Mouse (Mus musculus) liver, embryonic 13.5 days (tissue): ENCODE data around the gene 9930022D16Rik. TPM values are rescaled to one million over a fixed set of nuclear protein-coding genes. Genes with fewer than 3 reads are reported as not detected.
A peak's percentile ranks its signal among the peaks of the same experiment; 100 is the strongest.

Experiments used
- ATAC-seq: fragments of 200-750 bp; cut with Nextera tagmentation; 2 replicates; pipeline ENCODE4 v1.8.0; 2017; ENCODE audit warnings: low read depth, mild to moderate bottlenecking, moderate number of reproducible peaks, moderate library complexity
- DNase-seq: peaks from one replicate; pipeline ENCODE4 v3.0.0; 2022
- H3K27ac ChIP-seq: fragments of 300-500 bp; sonication (generic); 2 replicates; pipeline ENCODE4 v1.5.1; 2015; ENCODE audit warnings: moderate library complexity, mild to moderate bottlenecking, inconsistent platforms
- H3K27me3 ChIP-seq: fragments of 300-500 bp; sonication (generic); 2 replicates; pipeline ENCODE4 v1.6.1; 2015; ENCODE audit warnings: mild to moderate bottlenecking, inconsistent platforms
- H3K36me3 ChIP-seq: fragments of 300-500 bp; sonication (generic); 2 replicates; pipeline ENCODE4 v1.6.1; 2015; ENCODE audit warnings: mild to moderate bottlenecking, inconsistent platforms
- H3K4me1 ChIP-seq: fragments of 300-500 bp; sonication (generic); replicated peaks from 2 replicates; pipeline ENCODE4 v1.6.1; 2015; ENCODE audit warnings: inconsistent platforms
- H3K4me2 ChIP-seq: fragments of 300-500 bp; sonication (generic); 2 replicates; pipeline ENCODE4 v1.6.1; 2015; ENCODE audit warnings: inconsistent platforms, mild to moderate bottlenecking, moderate library complexity
- H3K4me3 ChIP-seq: fragments of 300-500 bp; sonication (generic); replicated peaks from 2 replicates; pipeline ENCODE4 v1.5.1; 2015; ENCODE audit warnings: mild to moderate bottlenecking, inconsistent platforms
- H3K9ac ChIP-seq: fragments of 300-500 bp; sonication (generic); 2 replicates; pipeline ENCODE4 v1.6.1; 2015; ENCODE audit warnings: mild to moderate bottlenecking, inconsistent platforms
- H3K9me3 ChIP-seq: fragments of 300-500 bp; sonication (generic); replicated peaks from 2 replicates; pipeline ENCODE4 v1.6.1; 2016; ENCODE audit warnings: inconsistent platforms
- WGBS: fragments of 180-500 bp; shearing (Covaris S2); methylation state at CpG from one replicate; pipeline ENCODE4 v1.1.7; 2015; ENCODE audit not compliant: insufficient replicate concordance; 5-methylcytosine and 5-hydroxymethylcytosine counted together
- polyA plus RNA-seq: library from polyadenylated mRNA; unstranded; fragments of >200 nt; fragmentation: Nextera tagmentation; extraction: Ambion mirVana; gene quantifications from 2 replicates; pipeline ENCODE4 v1.2.1, GENCODE M21; 2015

9930022D16Rik gene
- not detected in 2 replicates for polyA plus RNA-seq

DNA sequence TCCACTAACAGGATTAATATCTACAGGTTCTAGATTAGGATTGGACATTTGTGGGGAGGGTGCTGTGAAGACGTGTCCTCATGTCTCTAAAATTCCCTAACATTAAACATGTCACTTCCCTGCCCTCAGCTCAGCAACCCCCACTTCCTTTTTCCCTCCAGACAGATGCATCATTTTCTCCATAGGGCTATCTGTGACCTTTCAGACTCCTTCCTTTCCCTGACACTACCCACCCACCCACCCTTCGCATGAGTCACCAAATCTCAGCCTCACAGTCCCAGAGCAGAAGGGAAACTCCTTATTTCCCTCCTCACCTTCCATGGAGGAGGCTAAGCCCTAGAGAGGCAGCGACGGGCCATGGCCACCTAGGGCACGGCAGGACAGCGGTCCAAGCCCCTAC lies at the start of gene 9930022D16Rik:
TSS of gene 9930022D16Rik (plus strand) at position 301 of the 400 bp plus-strand sequence.
- H3K9ac ChIP-seq, result no peak within 1 kb of the TSS

DNA sequence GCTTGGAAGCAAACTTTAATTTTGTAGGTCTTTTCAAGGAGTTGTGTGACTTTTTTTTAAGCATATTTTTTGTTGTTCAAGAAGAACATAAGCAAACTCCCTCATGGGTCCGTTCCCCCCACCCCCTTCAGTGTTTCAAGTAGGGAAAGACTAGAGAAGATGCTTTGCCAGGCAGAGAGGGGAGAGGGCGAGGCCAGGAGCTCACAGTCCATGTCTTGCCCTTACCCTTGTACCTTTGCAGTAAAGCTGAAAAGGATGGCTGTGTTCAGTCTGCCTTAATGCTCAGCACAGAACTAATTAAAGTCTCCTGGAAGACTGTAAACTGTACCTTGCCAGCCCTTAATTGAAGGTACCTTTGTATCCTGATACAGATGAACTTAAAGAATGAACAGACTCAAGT lies 49.4 kb upstream of the 9930022D16Rik start:
- peak overlapping the region; percentile 13 for H3K27ac ChIP-seq
- ATAC-seq (no peak), DNase-seq (no peak)
- WGBS, result 50% methylated on average over 2 of the region's 2 CpGs
- no peaks in the 10 kb centered on the region for H3K27me3 ChIP-seq
- H3K9ac ChIP-seq, result peak overlapping the region; percentile 95
- H3K4me3 ChIP-seq, result peak overlapping the region; percentile 95
- peak overlapping the region; percentile 81 for H3K4me2 ChIP-seq
- peaks cover 26% of the 10 kb centered on the region for H3K36me3 ChIP-seq
- H3K9me3 ChIP-seq, result no peaks in the 10 kb centered on the region
- peaks cover 79% of the 10 kb centered on the region for H3K4me1 ChIP-seq

More for the DNA sequence above, at the start of gene 9930022D16Rik:
- 60% methylated on average over 6 of the region's 6 CpGs for WGBS
- no peak within 1 kb of the TSS for H3K4me2 ChIP-seq
- no peaks in the 10 kb centered on the region for H3K27me3 ChIP-seq
- H3K4me3 ChIP-seq, result no peak within 1 kb of the TSS
- H3K4me1 ChIP-seq, result no peaks in the 10 kb centered on the region
- H3K36me3 ChIP-seq, result no peaks in the 10 kb centered on the region
- no peak within 1 kb of the TSS for H3K27ac ChIP-seq
- no peaks in the 10 kb centered on the region for H3K9me3 ChIP-seq
- no peak for ATAC-seq
- DNase-seq, result no peak

GRCm38 (mm10) chr11:109364881-109365280 lies 48.8 kb upstream of the 9930022D16Rik start:
- no peaks in the 10 kb centered on the region for H3K27me3 ChIP-seq
- peak overlapping the region; percentile 95 for H3K9ac ChIP-seq
- DNase-seq (no peak), ATAC-seq (no peak)
- H3K9me3 ChIP-seq, result no peaks in the 10 kb centered on the region
- whole genome bisulfite sequencing, result 73% methylated on average over 10 of the region's 10 CpGs
- H3K4me3 ChIP-seq, result peak overlapping the region; percentile 95
- H3K36me3 ChIP-seq, result peaks cover 29% of the 10 kb centered on the region
- peak overlapping the region; percentile 13 for H3K27ac ChIP-seq
- H3K4me1 ChIP-seq, result peaks cover 78% of the 10 kb centered on the region
- peak overlapping the region; percentile 81 for H3K4me2 ChIP-seq

- DNase-seq (no peak), ATAC-seq (no peak)
- Histone ChIP-seq H3K36me3 (peaks cover 38% of the 10 kb centered on the region), H3K9ac (no peak overlapping the region), H3K9me3 (no peaks in the 10 kb centered on the region), H3K4me1 (peaks cover 81% of the 10 kb centered on the region), H3K4me3 (no peak overlapping the region), H3K4me2 (peak overlapping the region; percentile 81), H3K27ac (no peak overlapping the region), H3K27me3 (no peaks in the 10 kb centered on the region)
- 89% methylated on average over 5 of the region's 5 CpGs for WGBS
These were observed 47.9 kb upstream of the 9930022D16Rik start for GRCm38 (mm10) chr11:109365818-109366217.

DNA sequence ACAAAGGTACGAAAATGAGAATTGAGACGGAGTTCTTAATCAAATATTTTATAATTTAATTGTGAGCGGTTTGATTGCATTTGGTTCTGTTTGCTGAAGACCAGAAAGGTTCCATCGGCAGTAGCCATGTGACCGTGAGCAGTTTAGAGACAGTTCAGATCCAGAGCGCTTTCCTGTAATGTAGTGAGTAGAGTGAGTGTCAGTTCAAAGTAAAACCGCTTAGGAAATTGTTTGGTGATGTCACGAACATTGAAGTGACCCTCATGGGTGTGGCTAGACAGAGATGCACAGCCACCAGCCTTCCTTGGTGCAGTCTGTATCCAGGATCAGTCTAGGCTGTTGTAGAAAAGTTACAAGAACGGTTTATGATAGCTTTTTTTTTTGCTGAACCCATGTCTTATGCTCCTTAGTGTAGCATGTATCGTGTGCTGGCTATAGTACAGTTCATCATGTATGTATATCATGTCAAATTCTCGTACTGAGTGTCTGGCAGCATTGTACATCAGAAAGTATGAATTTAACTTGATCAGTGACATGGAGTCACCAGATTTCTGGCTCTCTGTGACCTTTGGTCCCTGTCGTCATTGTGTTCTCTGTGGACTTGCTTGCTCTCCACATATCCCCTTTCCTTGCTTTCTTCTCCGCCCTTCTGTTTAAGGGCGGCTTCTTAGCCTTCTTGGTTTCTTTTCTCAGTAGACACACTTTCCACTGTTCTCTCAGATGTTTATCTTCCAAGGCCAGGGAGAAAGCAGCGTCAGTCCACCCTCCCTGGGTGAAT lies 46.7 kb upstream of the 9930022D16Rik start:
- WGBS, result 72% methylated on average over 15 of the region's 15 CpGs
- no peaks in the 10 kb centered on the region for H3K27me3 ChIP-seq
- no peak overlapping the region for H3K4me3 ChIP-seq
- H3K27ac ChIP-seq, result no peak overlapping the region
- peaks cover 79% of the 10 kb centered on the region for H3K4me1 ChIP-seq
- H3K36me3 ChIP-seq, result peaks cover 42% of the 10 kb centered on the region
- DNase-seq (no peak), ATAC-seq (no peak)
- peak overlapping the region; percentile 6; the same call in 1 of the 2 replicates for H3K4me2 ChIP-seq
- H3K9ac ChIP-seq, result no peak overlapping the region
- H3K9me3 ChIP-seq, result no peaks in the 10 kb centered on the region

- H3K4me2 ChIP-seq, result no peak overlapping the region
- H3K36me3 ChIP-seq, result peaks cover 54% of the 10 kb centered on the region
- WGBS, result 70% methylated on average over 3 of the region's 3 CpGs
- no peaks in the 10 kb centered on the region for H3K27me3 ChIP-seq
- ATAC-seq (peak; percentile 49; the same call in 1 of the 2 replicates), DNase-seq (no peak)
- H3K9ac ChIP-seq, result no peak overlapping the region
- no peaks in the 10 kb centered on the region for H3K9me3 ChIP-seq
- H3K27ac ChIP-seq, result no peak overlapping the region
- no peak overlapping the region for H3K4me3 ChIP-seq
- peaks cover 88% of the 10 kb centered on the region for H3K4me1 ChIP-seq
These were observed 44.6 kb upstream of the 9930022D16Rik start for GRCm38 (mm10) chr11:109369026-109369637.

GRCm38 (mm10) chr11:109375412-109375811 lies 38.3 kb upstream of the 9930022D16Rik start:
- H3K9me3 ChIP-seq, result no peaks in the 10 kb centered on the region
- DNase-seq, result no peak
- H3K4me3 ChIP-seq, result no peak overlapping the region
- H3K27me3 ChIP-seq, result no peaks in the 10 kb centered on the region
- 48% methylated on average over 7 of the region's 7 CpGs for WGBS
- peaks cover 19% of the 10 kb centered on the region for H3K36me3 ChIP-seq
- peaks cover 78% of the 10 kb centered on the region for H3K4me1 ChIP-seq
- no peak for ATAC-seq
- H3K9ac ChIP-seq, result no peak overlapping the region
- peak overlapping the region; percentile 60; the same call in 1 of the 2 replicates for H3K27ac ChIP-seq
- H3K4me2 ChIP-seq, result no peak overlapping the region

DNA sequence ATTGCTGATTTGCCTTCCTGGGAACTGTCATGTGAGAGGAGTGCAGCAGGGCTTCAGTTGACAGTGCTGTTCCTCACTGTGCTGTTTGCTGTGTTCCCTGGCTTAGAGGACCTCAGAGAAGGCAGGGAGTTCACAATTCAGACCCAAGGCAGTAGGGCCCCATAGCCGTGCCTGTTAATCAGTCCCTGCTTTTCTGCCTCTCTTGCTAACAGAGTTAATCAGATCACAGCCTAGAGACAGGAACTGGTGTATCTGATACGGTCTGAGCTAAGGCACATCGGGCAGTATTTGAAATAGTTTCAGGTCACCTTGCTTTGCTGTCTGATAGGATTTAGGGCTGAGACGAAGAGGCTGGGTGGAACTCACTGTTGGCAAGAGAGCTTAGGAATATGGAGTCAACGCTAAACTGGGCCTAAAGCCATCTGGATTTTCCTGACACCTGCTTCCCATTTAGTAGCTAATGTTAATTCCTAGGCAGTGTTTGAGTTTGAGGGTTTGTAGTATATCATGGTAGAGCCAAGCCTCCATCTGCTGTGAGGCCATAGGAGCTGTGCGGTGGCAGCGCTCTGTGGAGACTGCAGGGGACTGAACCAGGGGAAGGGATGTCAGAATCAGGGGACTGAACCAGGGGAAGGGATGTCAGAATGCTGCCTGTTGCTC lies 37.1 kb upstream of the 9930022D16Rik start:
- WGBS, result 34% methylated on average over 7 of the region's 7 CpGs
- Histone ChIP-seq H3K4me3 (no peak overlapping the region), H3K4me1 (peaks cover 72% of the 10 kb centered on the region), H3K27ac (peak overlapping the region; percentile 60), H3K27me3 (no peaks in the 10 kb centered on the region), H3K36me3 (peaks cover 15% of the 10 kb centered on the region), H3K4me2 (peak overlapping the region; percentile 50), H3K9me3 (no peaks in the 10 kb centered on the region), H3K9ac (peak overlapping the region; percentile 58)
- ATAC-seq (peak; percentile 90), DNase-seq (peak; percentile 40)

DNA sequence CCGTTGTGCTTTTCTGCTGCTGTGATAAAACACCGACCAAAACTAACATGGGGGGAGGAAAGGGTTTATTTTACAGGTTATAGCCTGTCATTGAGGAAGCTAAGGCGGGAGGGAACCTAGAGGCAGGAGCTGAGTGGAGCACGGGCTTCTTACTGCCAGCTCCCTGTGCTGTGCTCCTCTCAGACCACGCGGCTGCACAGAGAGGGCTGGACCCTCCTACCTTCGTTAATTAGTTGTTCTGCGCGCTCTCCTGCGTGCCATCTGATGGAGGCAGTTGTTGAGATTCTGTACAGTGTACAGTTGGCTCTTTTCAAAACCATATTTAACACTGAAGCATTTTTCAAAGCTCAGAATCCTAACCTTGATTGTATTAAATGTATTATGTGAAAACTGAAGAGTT lies 36.2 kb upstream of the 9930022D16Rik start:
- Histone ChIP-seq H3K4me2 (0 out of 2 replicates have a peak overlapping the region, but pooled peaks have one; percentile 50), H3K9me3 (no peaks in the 10 kb centered on the region), H3K27me3 (no peaks in the 10 kb centered on the region), H3K4me1 (peaks cover 72% of the 10 kb centered on the region), H3K36me3 (peaks cover 11% of the 10 kb centered on the region), H3K27ac (no peak overlapping the region; the same call in 1 of the 2 replicates), H3K9ac (no peak overlapping the region), H3K4me3 (no peak overlapping the region)
- 44% methylated on average over 10 of the region's 10 CpGs for WGBS
- DNase-seq (no peak), ATAC-seq (no peak)

GRCm38 (mm10) chr11:109378051-109378450 lies 35.7 kb upstream of the 9930022D16Rik start:
- H3K4me1 ChIP-seq, result peaks cover 75% of the 10 kb centered on the region
- no peak overlapping the region for H3K4me2 ChIP-seq
- DNase-seq (no peak), ATAC-seq (no peak)
- H3K4me3 ChIP-seq, result no peak overlapping the region
- no peak overlapping the region for H3K27ac ChIP-seq
- WGBS, result 49% methylated on average over 7 of the region's 7 CpGs
- H3K27me3 ChIP-seq, result no peaks in the 10 kb centered on the region
- no peaks in the 10 kb centered on the region for H3K9me3 ChIP-seq
- H3K9ac ChIP-seq, result no peak overlapping the region
- H3K36me3 ChIP-seq, result peaks cover 11% of the 10 kb centered on the region

DNA sequence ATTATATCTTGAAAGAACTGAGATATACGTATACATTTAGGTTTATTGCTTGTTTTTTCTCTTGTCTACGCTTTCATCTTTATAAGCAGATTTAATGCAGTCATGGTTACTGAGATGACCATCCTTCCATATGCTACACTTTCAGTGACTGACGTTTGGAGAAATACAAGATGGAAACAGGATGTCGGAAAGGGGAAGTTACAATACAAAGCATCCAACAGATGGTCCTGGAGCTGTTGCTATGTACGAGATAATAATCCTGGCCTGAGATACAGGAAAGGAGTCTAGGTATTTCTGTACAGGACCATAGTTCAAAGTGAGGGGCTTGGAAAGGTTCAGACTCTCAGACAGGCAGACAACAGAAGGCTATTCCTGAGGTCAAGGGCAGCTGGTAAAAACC lies 33.1 kb upstream of the 9930022D16Rik start:
- no peaks in the 10 kb centered on the region for H3K27me3 ChIP-seq
- no peak overlapping the region for H3K27ac ChIP-seq
- no peaks in the 10 kb centered on the region for H3K36me3 ChIP-seq
- no peak overlapping the region for H3K4me3 ChIP-seq
- DNase-seq (no peak), ATAC-seq (no peak)
- no peak overlapping the region for H3K9ac ChIP-seq
- WGBS, result 50% methylated on average over 5 of the region's 5 CpGs
- no peak overlapping the region for H3K4me2 ChIP-seq
- H3K9me3 ChIP-seq, result no peaks in the 10 kb centered on the region
- H3K4me1 ChIP-seq, result peaks cover 66% of the 10 kb centered on the region
